Mouse (Mus musculus): ENCODE measurements around the gene St3gal5. TPM values are rescaled to one million over a fixed set of nuclear protein-coding genes. Genes with fewer than 3 reads are reported as not detected.
"Not testable (repeated sequence)": the region's sequence is repeated elsewhere in the genome, so short reads cannot be mapped to it uniquely, and the experiment has no call there.

Gene St3gal5
- polyA plus RNA-seq, 1 experiment: 27.6 TPM

- Histone ChIP-seq H3K79me3 (ENCODE audit: low read depth) (no peaks in the 10 kb centered on the region), H3K79me2 (ENCODE audit: control insufficient read depth, insufficient read depth) (no peaks in the 10 kb centered on the region), H3K36me3 (ENCODE audit: control insufficient read depth, insufficient read depth) (peaks cover 11% of the 10 kb centered on the region), H3K4me3 (ENCODE audit: insufficient read depth, poor library complexity, severe bottlenecking) (no peak overlapping the region), H3ac (ENCODE audit: control insufficient read depth, insufficient read length, low read depth) (no peak overlapping the region), H3K27me3 (ENCODE audit: control insufficient read depth, insufficient read depth, insufficient read length) (no peaks in the 10 kb centered on the region)
- TF ChIP-seq USF1 (IDR thresholded peaks at IDR 0.05; ENCODE audit: low read depth) (no peak), FOSL1 (IDR thresholded peaks at IDR 0.05; ENCODE audit: insufficient read depth, low read length, poor library complexity, severe bottlenecking) (no peak), CTCF (IDR thresholded peaks at IDR 0.05; ENCODE audit: control insufficient read depth, insufficient read depth, insufficient read length) (no peak), MYOD1 (IDR thresholded peaks at IDR 0.05; ENCODE audit: control insufficient read depth, insufficient read length, low read depth) (no peak), MYOG (IDR thresholded peaks at IDR 0.05; ENCODE audit: control insufficient read depth, extremely low read depth, insufficient read length) (no peak)
Measured at GRCm38 (mm10) chr6:72152707-72153106, 55.3 kb downstream of the St3gal5 start.

- Histone ChIP-seq H3K79me2 (ENCODE audit: control insufficient read depth, insufficient read depth) (no peaks in the 10 kb centered on the region), H3K36me3 (ENCODE audit: control insufficient read depth, insufficient read depth) (peaks cover 11% of the 10 kb centered on the region), H3K27me3 (ENCODE audit: control insufficient read depth, insufficient read depth, insufficient read length) (no peaks in the 10 kb centered on the region), H3K79me3 (ENCODE audit: low read depth) (no peaks in the 10 kb centered on the region), H3K4me3 (ENCODE audit: insufficient read depth, poor library complexity, severe bottlenecking) (no peak overlapping the region), H3ac (ENCODE audit: control insufficient read depth, insufficient read length, low read depth) (no peak overlapping the region)
- no peak for TF ChIP-seq CTCF (IDR thresholded peaks at IDR 0.05; ENCODE audit: control insufficient read depth, insufficient read depth, insufficient read length)
- TF ChIP-seq MAX (IDR thresholded peaks at IDR 0.05): no peak
- TF ChIP-seq MYOD1 (IDR thresholded peaks at IDR 0.05; ENCODE audit: control insufficient read depth, insufficient read length, low read depth): no peak
Measured at GRCm38 (mm10) chr6:72153455-72153854, 56.1 kb downstream of the St3gal5 start.

- not testable (repeated sequence) for H3ac ChIP-seq (ENCODE audit: control insufficient read depth, insufficient read length, low read depth); H3K27me3 ChIP-seq (ENCODE audit: control insufficient read depth, insufficient read depth, insufficient read length); H3K36me3 ChIP-seq (ENCODE audit: control insufficient read depth, insufficient read depth); H3K79me3 ChIP-seq (ENCODE audit: low read depth); H3K79me2 ChIP-seq (ENCODE audit: control insufficient read depth, insufficient read depth); H3K4me3 ChIP-seq (ENCODE audit: insufficient read depth, poor library complexity, severe bottlenecking)
- TF ChIP-seq USF1 (IDR thresholded peaks at IDR 0.05; ENCODE audit: low read depth): peak; percentile 10
- TF ChIP-seq MYOD1 (IDR thresholded peaks at IDR 0.05; ENCODE audit: control insufficient read depth, insufficient read length, low read depth): peak; percentile 60
Measured at GRCm38 (mm10) chr6:72154008-72154407, 56.6 kb downstream of the St3gal5 start.

- H3K36me3 ChIP-seq (ENCODE audit: control insufficient read depth, insufficient read depth): no peaks in the 10 kb centered on the region
- H3ac ChIP-seq (ENCODE audit: control insufficient read depth, insufficient read length, low read depth): no peak overlapping the region
- no peaks in the 10 kb centered on the region for H3K79me3 ChIP-seq (ENCODE audit: low read depth)
- H3K79me2 ChIP-seq (ENCODE audit: control insufficient read depth, insufficient read depth): no peaks in the 10 kb centered on the region
- H3K27me3 ChIP-seq (ENCODE audit: control insufficient read depth, insufficient read depth, insufficient read length): no peaks in the 10 kb centered on the region
- H3K4me3 ChIP-seq (ENCODE audit: insufficient read depth, poor library complexity, severe bottlenecking): no peak overlapping the region
- TF ChIP-seq MYOD1 (IDR thresholded peaks at IDR 0.05; ENCODE audit: control insufficient read depth, insufficient read length, low read depth) (peak; percentile 97), CEBPB (IDR thresholded peaks at IDR 0.05; ENCODE audit: low read depth) (no peak), FOSL1 (IDR thresholded peaks at IDR 0.05; ENCODE audit: insufficient read depth, low read length, poor library complexity, severe bottlenecking) (no peak), CTCF (IDR thresholded peaks at IDR 0.05; ENCODE audit: control insufficient read depth, insufficient read depth, insufficient read length) (peak; percentile 20), MYOG (IDR thresholded peaks at IDR 0.05; ENCODE audit: control insufficient read depth, extremely low read depth, insufficient read length) (no peak)
Measured at GRCm38 (mm10) chr6:72154938-72155531, 57.6 kb downstream of the St3gal5 start.

GRCm38 (mm10) chr6:72155649-72156048 is 58.3 kb downstream of the St3gal5 start:
- no peaks in the 10 kb centered on the region for H3K27me3 ChIP-seq (ENCODE audit: control insufficient read depth, insufficient read depth, insufficient read length)
- no peaks in the 10 kb centered on the region for H3K36me3 ChIP-seq (ENCODE audit: control insufficient read depth, insufficient read depth)

GRCm38 (mm10) chr6:72158966-72159764 is 61.8 kb downstream of the St3gal5 start:
- Histone ChIP-seq H3ac (ENCODE audit: control insufficient read depth, insufficient read length, low read depth) (no peak overlapping the region), H3K79me2 (ENCODE audit: control insufficient read depth, insufficient read depth) (no peaks in the 10 kb centered on the region), H3K36me3 (ENCODE audit: control insufficient read depth, insufficient read depth) (no peaks in the 10 kb centered on the region), H3K4me3 (ENCODE audit: insufficient read depth, poor library complexity, severe bottlenecking) (no peak overlapping the region), H3K79me3 (ENCODE audit: low read depth) (no peaks in the 10 kb centered on the region), H3K27me3 (ENCODE audit: control insufficient read depth, insufficient read depth, insufficient read length) (no peaks in the 10 kb centered on the region)
- no peak for TF ChIP-seq USF1 (IDR thresholded peaks at IDR 0.05; ENCODE audit: low read depth)
- TF ChIP-seq CEBPB (IDR thresholded peaks at IDR 0.05; ENCODE audit: low read depth): no peak
- TF ChIP-seq FOSL1 (IDR thresholded peaks at IDR 0.05; ENCODE audit: insufficient read depth, low read length, poor library complexity, severe bottlenecking): no peak
- no peak for TF ChIP-seq MYOG (IDR thresholded peaks at IDR 0.05; ENCODE audit: control insufficient read depth, extremely low read depth, insufficient read length)
- TF ChIP-seq MYOD1 (IDR thresholded peaks at IDR 0.05; ENCODE audit: control insufficient read depth, insufficient read length, low read depth): no peak
- TF ChIP-seq MAX (IDR thresholded peaks at IDR 0.05): no peak
- no peak for TF ChIP-seq CTCF (IDR thresholded peaks at IDR 0.05; ENCODE audit: control insufficient read depth, insufficient read depth, insufficient read length)

More at GRCm38 (mm10) chr6:72155649-72156048, 58.3 kb downstream of the St3gal5 start:
- Histone ChIP-seq H3K4me3 (ENCODE audit: insufficient read depth, poor library complexity, severe bottlenecking) (no peak overlapping the region), H3K79me2 (ENCODE audit: control insufficient read depth, insufficient read depth) (no peaks in the 10 kb centered on the region), H3K79me3 (ENCODE audit: low read depth) (no peaks in the 10 kb centered on the region), H3ac (ENCODE audit: control insufficient read depth, insufficient read length, low read depth) (no peak overlapping the region)
- TF ChIP-seq MYOG (IDR thresholded peaks at IDR 0.05; ENCODE audit: control insufficient read depth, extremely low read depth, insufficient read length) (no peak), MYOD1 (IDR thresholded peaks at IDR 0.05; ENCODE audit: control insufficient read depth, insufficient read length, low read depth) (no peak), FOSL1 (IDR thresholded peaks at IDR 0.05; ENCODE audit: insufficient read depth, low read length, poor library complexity, severe bottlenecking) (no peak), CEBPB (IDR thresholded peaks at IDR 0.05; ENCODE audit: low read depth) (no peak), CTCF (IDR thresholded peaks at IDR 0.05; ENCODE audit: control insufficient read depth, insufficient read depth, insufficient read length) (no peak), MAX (IDR thresholded peaks at IDR 0.05) (no peak), USF1 (IDR thresholded peaks at IDR 0.05; ENCODE audit: low read depth) (no peak)
